Mouse (Mus musculus) embryonic fibroblast, embryonic 13.5 days (primary cell): Measurements from ENCODE around the gene Rab12. TPM values are rescaled to one million over a fixed set of nuclear protein-coding genes. Genes with fewer than 3 reads are reported as not detected.
A peak's percentile ranks its signal among the peaks of the same experiment; 100 is the strongest.

Experiments
- H3K27ac ChIP-seq: 2 replicates; pipeline ENCODE4 v1.5.1; 2012; ENCODE audit warnings: low read length, control low read depth, inconsistent platforms; ENCODE audit not compliant: insufficient read depth
- H3K4me1 ChIP-seq: 2 replicates; pipeline ENCODE4 v1.6.1; 2011; ENCODE audit warnings: low read length; ENCODE audit not compliant: control insufficient read depth, insufficient read depth
- H3K4me3 ChIP-seq: 2 replicates; pipeline ENCODE4 v1.5.1; 2011; ENCODE audit warnings: mild to moderate bottlenecking, control low read depth, low read length; ENCODE audit not compliant: insufficient read depth
- CTCF ChIP-seq: IDR thresholded peaks from 2 replicates; pipeline ENCODE4 v1.5.1; 2011; ENCODE audit warnings: mild to moderate bottlenecking, control low read depth, low read length, moderate library complexity, borderline replicate concordance; ENCODE audit not compliant: insufficient read depth
- POLR2A ChIP-seq: IDR thresholded peaks from 2 replicates; pipeline ENCODE4 v1.6.1; 2011; ENCODE audit warnings: low read depth, mild to moderate bottlenecking, control low read depth, low read length, moderate library complexity
- polyA plus RNA-seq: library from polyadenylated mRNA; stranded (reverse); fragments of >200 nt; gene quantifications from 2 replicates; pipeline ENCODE4 v1.2.4, GENCODE M21; 2011; ENCODE audit warnings: low read depth; ENCODE audit not compliant: missing spikeins, insufficient read length

Rab12 gene
- polyA plus RNA-seq, 1 experiment: 129 TPM

- Histone ChIP-seq H3K4me3 (peak overlapping the region; percentile 90), H3K27ac (0 out of 2 replicates have a peak overlapping the region, but pooled peaks have one; percentile 4), H3K4me1 (peaks cover 2% of the 10 kb centered on the region; the same call in 1 of the 2 replicates)
- no peak for TF ChIP-seq POLR2A
- no peak for TF ChIP-seq CTCF
Measured at GRCm38 (mm10) chr17:66518877-66519553, 514 bp downstream of the Rab12 start.

- Histone ChIP-seq H3K4me3 (no peak overlapping the region), H3K4me1 (peaks cover 2% of the 10 kb centered on the region; the same call in 1 of the 2 replicates), H3K27ac (no peak overlapping the region)
- TF ChIP-seq POLR2A: no peak
- TF ChIP-seq CTCF: no peak
Measured at GRCm38 (mm10) chr17:66516953-66517352, 2.6 kb downstream of the Rab12 start.

GRCm38 (mm10) chr17:66514288-66514995, 5.1 kb downstream of the Rab12 start:
- no peak for TF ChIP-seq CTCF
- no peak for TF ChIP-seq POLR2A
- no peak overlapping the region for H3K4me3 ChIP-seq
- H3K27ac ChIP-seq: no peak overlapping the region

GRCm38 (mm10) chr17:66512202-66512956, 7.2 kb downstream of the Rab12 start:
- no peak for TF ChIP-seq POLR2A
- TF ChIP-seq CTCF: no peak
- H3K27ac ChIP-seq: no peak overlapping the region
- peaks cover 3% of the 10 kb centered on the region; the same call in 1 of the 2 replicates for H3K4me1 ChIP-seq
- no peak overlapping the region for H3K4me3 ChIP-seq

More at GRCm38 (mm10) chr17:66514288-66514995, 5.1 kb downstream of the Rab12 start:
- H3K4me1 ChIP-seq: peaks cover 6% of the 10 kb centered on the region; the same call in 1 of the 2 replicates

GRCm38 (mm10) chr17:66510221-66510683, 9.3 kb downstream of the Rab12 start:
- TF ChIP-seq CTCF: no peak
- no peak for TF ChIP-seq POLR2A
- peak overlapping the region; percentile 28; the same call in 1 of the 2 replicates for H3K27ac ChIP-seq
- no peak overlapping the region for H3K4me3 ChIP-seq
- H3K4me1 ChIP-seq: peaks cover 3% of the 10 kb centered on the region

GRCm38 (mm10) chr17:66507049-66507954, 12.2 kb downstream of the Rab12 start:
- Histone ChIP-seq H3K27ac (no peak overlapping the region), H3K4me1 (peaks cover 3% of the 10 kb centered on the region), H3K4me3 (no peak overlapping the region)
- TF ChIP-seq POLR2A (no peak), CTCF (no peak)

GRCm38 (mm10) chr17:66504964-66505363, 14.6 kb downstream of the Rab12 start:
- Histone ChIP-seq H3K4me1 (no peaks in the 10 kb centered on the region; the same call in 1 of the 2 replicates), H3K27ac (no peak overlapping the region), H3K4me3 (no peak overlapping the region)
- TF ChIP-seq CTCF (no peak), POLR2A (no peak)

- no peak for TF ChIP-seq POLR2A
- no peak overlapping the region for H3K27ac ChIP-seq
Measured at GRCm38 (mm10) chr17:66504248-66504647, 15.3 kb downstream of the Rab12 start.

GRCm38 (mm10) chr17:66503466-66503865, 16.1 kb downstream of the Rab12 start:
- Histone ChIP-seq H3K4me3 (no peak overlapping the region), H3K4me1 (no peaks in the 10 kb centered on the region; the same call in 1 of the 2 replicates), H3K27ac (no peak overlapping the region)
- TF ChIP-seq POLR2A (no peak), CTCF (no peak)

More at GRCm38 (mm10) chr17:66504248-66504647, 15.3 kb downstream of the Rab12 start:
- Histone ChIP-seq H3K4me1 (no peaks in the 10 kb centered on the region; the same call in 1 of the 2 replicates), H3K4me3 (no peak overlapping the region)
